Mouse (Mus musculus): ENCODE results near the gene Gm21891.
"Not testable (repeated sequence)": the region's sequence is repeated elsewhere in the genome, so short reads cannot be mapped to it uniquely, and the experiment has no call there.

The Gm21891 gene

GRCm38 (mm10) chrY:13133392-13133791 lies at the start of gene Gm21891:
TSS of gene Gm21891 (minus strand) at chrY:13133492.
- not testable (repeated sequence) for DNase-seq (ENCODE audit: low read depth, low spot score)

DNA sequence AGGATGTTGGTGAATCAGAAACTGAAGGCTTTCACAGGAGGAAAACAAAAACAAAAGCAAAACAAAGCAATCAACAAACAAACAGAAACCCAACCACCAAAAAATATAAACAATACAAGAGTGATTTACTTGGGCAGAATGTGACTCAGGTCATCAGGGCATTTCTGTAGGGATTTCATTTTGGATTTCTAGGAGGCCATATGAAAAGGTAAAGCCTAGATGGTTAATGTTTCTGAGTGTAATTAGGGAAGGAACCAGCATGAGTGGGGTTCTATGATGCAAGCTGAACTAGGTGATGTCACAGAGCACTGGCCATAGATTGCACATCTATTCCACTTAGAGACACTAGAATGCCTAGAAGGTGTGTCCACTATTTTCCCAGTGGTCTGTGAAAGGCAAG lies 28.4 kb upstream of the Gm21891 start, which contains the start of gene Gm21425:
Gene Gm21425, plus strand, starts transcription at position 301 of the 400 bp plus-strand sequence.
- DNase-seq (ENCODE audit: low read depth, low spot score): not testable (repeated sequence)
